Mouse (Mus musculus) fibroblast of lung, adult 2 months (primary cell): Measurements from ENCODE around the gene Olfr1294.

Experiments
- DNase-seq: peaks from one replicate; pipeline ENCODE4 v3.0.0-alpha.2; 2011; ENCODE audit warnings: low read depth

Gene Olfr1294

DNA sequence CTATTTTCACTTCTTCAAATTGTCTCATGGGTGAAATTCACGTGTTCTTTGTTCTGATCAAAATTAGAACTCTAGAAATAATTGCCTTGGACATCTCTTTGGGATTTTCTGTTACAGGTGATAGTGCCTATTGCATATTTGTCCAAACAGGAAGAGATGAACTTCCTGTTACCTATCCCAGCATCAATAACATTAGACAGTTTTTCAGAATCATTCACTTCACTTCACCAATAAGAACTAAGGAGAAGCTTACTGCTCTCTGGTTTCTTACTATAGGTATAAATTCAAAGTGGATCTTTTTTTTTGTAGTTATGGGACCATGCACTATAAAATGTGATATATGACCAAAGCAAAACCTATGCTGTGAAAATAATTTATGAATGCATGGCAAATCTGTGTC lies at the start of gene Olfr1294:
Gene Olfr1294, minus strand, starts transcription at position 101 of the 400 bp plus-strand sequence.
- no peak for DNase-seq

DNA sequence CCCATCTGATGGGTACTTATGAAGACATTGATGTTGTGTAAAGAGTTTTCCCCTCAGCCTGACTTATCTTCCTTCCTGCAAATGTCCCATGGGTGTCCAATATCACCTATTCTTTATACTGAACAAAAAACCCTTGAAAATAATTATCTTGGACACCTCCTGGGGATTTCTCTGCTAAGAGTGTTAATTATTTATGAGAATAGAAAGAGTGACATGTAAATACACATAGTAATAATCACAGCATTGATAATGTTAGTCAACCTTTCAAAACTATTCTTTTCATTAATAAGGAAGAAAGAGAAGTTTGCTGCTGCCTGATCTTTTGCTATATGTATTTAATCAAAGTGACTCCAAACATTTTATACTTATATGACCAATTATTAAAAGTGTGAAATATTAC lies 29.5 kb upstream of the Olfr1294 start, which contains the start of gene Olfr1295:
Gene Olfr1295, minus strand, starts transcription at position 101 of the 400 bp plus-strand sequence.
- no peak for DNase-seq

DNA sequence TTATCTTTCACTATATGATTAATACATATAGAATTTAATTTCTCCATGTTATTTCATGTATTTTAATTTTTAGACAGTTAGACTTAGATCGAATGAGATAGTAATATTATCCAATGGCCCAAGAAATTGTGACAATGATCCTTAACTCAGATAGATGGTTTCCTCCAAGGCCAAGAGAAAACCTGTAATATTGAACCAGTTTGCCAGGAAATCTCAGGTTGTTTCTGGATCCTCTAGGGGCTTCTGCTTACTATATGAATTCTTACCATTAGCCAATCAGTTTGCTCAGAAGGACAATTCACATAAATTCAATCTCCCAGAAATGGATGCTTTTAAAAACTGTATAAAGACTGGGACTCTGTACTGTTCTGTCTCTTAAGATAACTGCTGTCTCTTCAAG lies 15.2 kb downstream of the Olfr1294 start, which contains the start of gene Olfr1293-ps:
Gene Olfr1293-ps, plus strand, starts transcription at position 301 of the 400 bp plus-strand sequence.
- no peak for DNase-seq

DNA sequence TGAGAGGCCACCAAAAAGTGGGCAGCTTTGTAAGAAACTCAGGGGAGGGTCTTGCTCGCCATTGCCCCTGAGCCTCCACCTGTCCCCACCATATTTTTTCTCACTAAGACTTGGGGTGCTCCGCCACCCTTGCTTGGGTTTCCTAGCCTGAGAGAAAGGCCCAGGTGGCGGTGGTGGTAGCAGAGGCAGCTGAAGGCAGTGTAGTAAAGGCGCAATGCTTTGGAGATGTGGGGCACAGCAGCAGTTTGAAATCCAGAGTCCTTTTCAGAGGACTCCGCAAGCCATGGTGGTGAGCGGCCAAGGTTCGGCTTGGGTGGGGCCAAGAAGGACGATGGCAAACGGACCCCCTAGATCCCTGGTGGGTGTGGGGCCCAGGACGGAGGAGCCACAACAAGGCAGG lies 22.6 kb downstream of the Olfr1294 start:
- DNase-seq: no peak

DNA sequence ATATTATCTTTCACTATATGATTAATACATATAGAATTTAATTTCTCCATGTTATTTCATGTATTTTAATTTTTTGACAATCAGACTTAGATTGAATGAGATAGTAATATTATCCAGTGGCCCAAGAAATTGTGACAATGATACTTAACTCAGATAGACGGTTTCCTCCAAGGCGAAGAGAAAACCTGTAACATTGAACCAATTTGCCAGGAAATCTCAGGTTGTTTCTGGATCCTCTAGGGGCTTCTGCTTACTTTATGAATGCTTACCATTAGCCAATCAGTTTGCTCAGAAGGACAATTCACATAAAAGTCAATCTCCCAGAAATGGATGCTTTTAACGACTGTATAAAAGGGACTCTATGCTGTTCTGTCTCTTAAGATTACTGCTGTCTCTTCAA lies 43.2 kb downstream of the Olfr1294 start, which contains the start of gene Olfr1291-ps1:
Gene Olfr1291-ps1, plus strand, starts transcription at position 301 of the 400 bp plus-strand sequence.
- no peak for DNase-seq

DNA sequence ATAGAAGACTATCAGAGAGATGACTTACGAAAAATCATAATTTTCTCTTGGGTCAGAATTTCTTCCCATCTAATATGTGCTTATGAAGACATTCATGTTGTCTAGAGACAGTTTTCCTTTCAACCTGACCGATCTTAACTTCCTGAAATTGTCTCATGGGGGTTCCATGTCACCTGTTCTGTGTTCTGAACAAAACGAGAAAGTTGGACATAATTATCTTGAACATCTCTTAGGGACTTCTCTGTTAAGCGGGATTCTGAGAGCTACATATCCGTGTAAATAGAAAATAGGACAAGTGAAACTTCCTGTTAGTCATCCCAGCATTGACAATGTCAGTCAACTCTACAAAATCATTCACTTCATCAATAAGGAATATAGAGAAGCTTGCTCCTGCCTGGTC lies 46.4 kb downstream of the Olfr1294 start, which contains the start of gene Olfr1290:
Gene Olfr1290, minus strand, starts transcription at position 101 of the 400 bp plus-strand sequence.
- no peak for DNase-seq
